9 mouse cellular contexts compared by ENCODE assay signal in genomic region chr19:60837747-60838146, GRCm38 (mm10). TPM values are rescaled to one million over a fixed set of nuclear protein-coding genes. Genes with fewer than 3 reads are reported as not detected.
DNase-seq lines count a peak whose midpoint lies in the region; ATAC-seq and TF ChIP-seq lines count a peak whose summit lies in the region.
"Had no signal": no experiment of that assay in that cellular context is flagged by ENCODE, and none has a peak within 500 bp of the region (broad histone marks: within the 10 kb centered on the region; RNA-seq: fewer than 3 reads in every experiment).

No protein-coding gene starts in this region.

- peak; percentile 88 for DNase-seq in CD4-positive, CD25-positive, alpha-beta regulatory T cell, adult 2 months (ENCODE audit: low read depth, low spot score)
- DNase-seq in cerebellum, postnatal 4 days (ENCODE audit: low spot score in 2 of 2): peak; percentile 36 to 63
- peak; percentile 34 to 35 for DNase-seq in gastrocnemius, postnatal 36 days
- peak; percentile 84 to 85 for DNase-seq in kidney, postnatal 4 days
- DNase-seq in liver, postnatal 0 days: peak; percentile 87
- peak; percentile 85 for DNase-seq in retina, embryonic 14.5 days (ENCODE audit: low spot score)
- peak; percentile 67 to 73 for DNase-seq in thymus, postnatal 36 days

- H3K4me1 ChIP-seq in liver, postnatal 0 days (ENCODE audit: insufficient read depth): no peaks in the 10 kb centered on the region

- no peaks in the 10 kb centered on the region for H3K9me3 ChIP-seq in liver, postnatal 0 days (ENCODE audit: low read length)
- H3K9me3 ChIP-seq: heart, embryonic 13.5 days had no signal

- intact Hi-C loops in gastrocnemius, postnatal 36 days (cut with DNase I): no loop called here

- H3K36me3 ChIP-seq in liver, postnatal 0 days (replicated peaks; ENCODE audit: insufficient read depth, low read length): peaks cover 40% of the 10 kb centered on the region

- WGBS in liver, postnatal 0 days (ENCODE audit: insufficient replicate concordance): 28% methylated on average over 1 of the region's 1 CpGs

- no peak overlapping the region for H3K27ac ChIP-seq in liver, postnatal 0 days (ENCODE audit: low read depth)

- no peak overlapping the region for H3K4me2 ChIP-seq in liver, postnatal 0 days (ENCODE audit: low read depth, low read length)
- H3K4me2 ChIP-seq: heart, embryonic 13.5 days had no signal

- peak; percentile 56 for ATAC-seq in activated CD4-positive, CD25-positive, alpha-beta regulatory T cell, adult 4 months
- ATAC-seq in liver, postnatal 0 days: peak; percentile 90

- no peaks in the 10 kb centered on the region for H3K27me3 ChIP-seq in liver, postnatal 0 days (ENCODE audit: insufficient read depth, low read length)
- H3K27me3 ChIP-seq: heart, embryonic 13.5 days had no signal

- peak; percentile 94 for TF ChIP-seq CTCF in liver, postnatal 0 days (IDR thresholded peaks at IDR 0.05; ENCODE audit: low read depth)

- no peak overlapping the region for H3K9ac ChIP-seq in liver, postnatal 0 days (replicated peaks)
- H3K9ac ChIP-seq: heart, embryonic 13.5 days had no signal

- TF ChIP-seq EP300 in liver, postnatal 0 days (IDR thresholded peaks at IDR 0.05; ENCODE audit: low read depth): no peak

- no peak overlapping the region for H3K4me3 ChIP-seq in liver, postnatal 0 days (ENCODE audit: low read depth, low read length)
- H3K4me3 ChIP-seq: heart, embryonic 13.5 days had no signal

RNA-seq across cellular contexts. Expression of gene Sfxn4, which starts 23.5 kb away (rescaled TPM):
- 1 to 10 TPM; 2.5 to 2.9 TPM for polyA plus RNA-seq in activated CD4-positive, CD25-positive, alpha-beta regulatory T cell, adult 4 months (2017; shearing (Covaris generic))
- 1 to 10 TPM; 2.5 to 2.7 TPM for total RNA-seq in gastrocnemius, postnatal 36 days (2021)
- polyA plus RNA-seq in liver, postnatal 0 days (2015; fragmentation: Nextera tagmentation; extraction: Ambion mirVana): 0.47 and 0.79 TPM in 2 replicates

RNA-seq across cellular contexts. Expression of gene Fam45a, which starts 26.4 kb away (rescaled TPM):
- polyA plus RNA-seq in activated CD4-positive, CD25-positive, alpha-beta regulatory T cell, adult 4 months (2017; shearing (Covaris generic)): 10 to 100 TPM; 59.1 to 69.0 TPM
- 10 to 100 TPM in 1 of 2 experiments, 1 to 10 TPM in 1; 9.5 to 10.4 TPM for total RNA-seq in gastrocnemius, postnatal 36 days (2021)
- 17.3 and 18.9 TPM in 2 replicates for polyA plus RNA-seq in liver, postnatal 0 days (2015; fragmentation: Nextera tagmentation; extraction: Ambion mirVana)

RNA-seq across cellular contexts. Expression of gene Prdx3, which starts 36.6 kb away (rescaled TPM):
- 100 to 1,000 TPM; 134 to 141 TPM for polyA plus RNA-seq in activated CD4-positive, CD25-positive, alpha-beta regulatory T cell, adult 4 months (2017; shearing (Covaris generic))
- total RNA-seq in gastrocnemius, postnatal 36 days (2021): 100 to 1,000 TPM; 205 to 207 TPM
- 171 and 182 TPM in 2 replicates for polyA plus RNA-seq in liver, postnatal 0 days (2015; fragmentation: Nextera tagmentation; extraction: Ambion mirVana)

RNA-seq across cellular contexts. Expression of gene Eif3a, which starts 47.3 kb away (rescaled TPM):
- polyA plus RNA-seq in activated CD4-positive, CD25-positive, alpha-beta regulatory T cell, adult 4 months (2017; shearing (Covaris generic)): 100 to 1,000 TPM; 111 to 134 TPM
- 10 to 100 TPM; 72.2 to 83.8 TPM for total RNA-seq in gastrocnemius, postnatal 36 days (2021)
- 48.7 and 54.8 TPM in 2 replicates for polyA plus RNA-seq in liver, postnatal 0 days (2015; fragmentation: Nextera tagmentation; extraction: Ambion mirVana)

RNA-seq across cellular contexts. Expression of gene Grk5, which starts 51.8 kb away (rescaled TPM):
- polyA plus RNA-seq in activated CD4-positive, CD25-positive, alpha-beta regulatory T cell, adult 4 months (2017; shearing (Covaris generic)): 1 to 10 TPM; 1.5 to 1.7 TPM
- 1 to 10 TPM; 3.5 to 4.1 TPM for total RNA-seq in gastrocnemius, postnatal 36 days (2021)
- 0.47 TPM in 2 replicates for polyA plus RNA-seq in liver, postnatal 0 days (2015; fragmentation: Nextera tagmentation; extraction: Ambion mirVana)

Comparison
In these comparisons a context has a peak if more than half of its experiments do, and no peak if none do; other contexts are left out.
1. DNase-seq: peak in every context shown above with its lines; median percentile 88 in CD4-positive, CD25-positive, alpha-beta regulatory T cell, adult 2 months; 87 in liver, postnatal 0 days; 85 in retina, embryonic 14.5 days; 84 in kidney, postnatal 4 days; 70 in thymus, postnatal 36 days; 50 in cerebellum, postnatal 4 days; 34 in gastrocnemius, postnatal 36 days.